Mouse (Mus musculus): Measurements from ENCODE around the gene Prdx2. TPM values are rescaled to one million over a fixed set of nuclear protein-coding genes. Genes with fewer than 3 reads are reported as not detected.

The Prdx2 gene
- 267 and 279 TPM in 2 replicates for polyA plus RNA-seq (2012; ENCODE audit: insufficient read depth, insufficient read length, missing spikeins)

DNA sequence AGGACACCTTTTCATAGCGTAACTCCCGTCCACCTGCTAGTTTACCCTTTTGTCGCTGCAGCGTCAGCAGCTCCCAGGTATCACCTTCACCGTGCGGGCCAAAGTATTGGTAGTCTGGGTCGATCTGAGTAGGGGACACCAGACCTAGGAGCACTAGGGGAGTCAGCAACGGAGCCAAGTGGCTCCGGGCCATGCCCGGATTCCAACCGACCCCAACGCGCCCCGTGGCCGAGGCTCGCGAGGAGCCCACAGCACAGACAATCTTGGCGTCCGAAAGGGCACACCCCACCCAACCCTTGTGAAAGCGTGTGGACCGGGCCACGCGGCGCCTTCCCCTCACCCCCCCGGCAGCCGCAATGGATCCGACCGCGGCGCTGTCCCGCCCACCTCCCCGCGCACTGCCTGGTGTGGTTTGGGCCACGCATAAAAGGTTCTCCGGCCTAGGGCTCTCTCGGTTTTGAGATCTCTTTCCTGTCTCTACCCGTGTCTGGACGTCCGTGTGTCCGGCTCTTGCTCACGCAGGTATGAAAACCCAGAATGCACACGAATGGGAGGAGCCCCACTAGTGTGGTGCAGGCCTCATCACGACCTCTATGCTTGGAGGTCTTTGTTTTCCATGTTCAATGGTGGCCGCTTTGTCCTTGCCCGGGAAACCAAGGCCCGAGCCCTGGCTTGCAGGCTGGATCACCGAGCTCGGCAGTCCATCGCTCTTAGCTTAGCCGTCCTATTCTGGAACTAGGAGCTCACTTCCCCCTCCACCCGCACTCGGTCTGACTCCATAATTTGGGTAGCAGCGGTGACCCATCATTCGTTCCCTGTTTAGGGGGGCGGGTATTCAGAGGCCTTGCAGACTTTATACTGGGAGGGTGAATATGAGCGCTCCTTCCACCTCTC, at the start of gene Prdx2, which contains the start of the genes Gm49661 and Rnaseh2a:
Gene Prdx2 (plus strand): TSS at position 347 of the 894 bp plus-strand sequence.
Gene Gm49661 (minus strand): TSS at position 193 of the 894 bp plus-strand sequence.
Gene Rnaseh2a (minus strand): TSS at position 527 of the 894 bp plus-strand sequence.
- TF ChIP-seq CTCF (IDR thresholded peaks at IDR 0.05; ENCODE audit: low read depth, low read length): no peak
- TF ChIP-seq POLR2A (IDR thresholded peaks at IDR 0.05; ENCODE audit: borderline replicate concordance, low read depth, low read length): peak; percentile 85; the same call in 1 of the 2 replicates
- Histone ChIP-seq H3K27ac (ENCODE audit: insufficient read depth, low read depth, low read length) (peak within 1 kb of the TSS; percentile 87), H3K4me1 (ENCODE audit: control insufficient read depth, insufficient read depth, low read length) (peaks cover 22% of the 10 kb centered on the region), H3K4me3 (ENCODE audit: insufficient read depth, low read length) (peak within 1 kb of the TSS; percentile 80)

DNA sequence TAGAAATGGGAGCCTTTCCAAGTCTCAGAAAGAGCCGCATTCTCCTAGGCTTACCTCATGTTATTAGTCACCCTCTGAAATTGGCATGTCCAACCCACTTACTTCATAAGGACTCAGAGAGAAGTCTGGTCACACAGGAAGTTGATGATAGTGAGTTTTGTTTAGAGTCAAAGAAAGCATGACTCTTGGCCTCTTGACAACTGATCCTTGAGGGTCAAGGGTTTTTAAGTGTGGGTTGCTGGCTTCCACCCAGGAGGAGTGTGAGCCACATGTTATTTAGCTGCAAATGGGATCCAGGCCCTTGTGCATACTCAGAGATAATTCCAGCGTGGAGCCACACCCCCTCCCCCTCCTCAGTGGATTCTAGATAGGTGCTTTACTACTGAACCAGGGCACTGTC, 47.8 kb upstream of the Prdx2 start:
- H3K4me1 ChIP-seq (ENCODE audit: control insufficient read depth, insufficient read depth, low read length): peaks cover 15% of the 10 kb centered on the region
- H3K27ac ChIP-seq (ENCODE audit: insufficient read depth, low read depth, low read length): no peak overlapping the region
- TF ChIP-seq CTCF (IDR thresholded peaks at IDR 0.05; ENCODE audit: low read depth, low read length) (no peak), POLR2A (IDR thresholded peaks at IDR 0.05; ENCODE audit: borderline replicate concordance, low read depth, low read length) (no peak)
- no peak overlapping the region for H3K4me3 ChIP-seq (ENCODE audit: insufficient read depth, low read length)

DNA sequence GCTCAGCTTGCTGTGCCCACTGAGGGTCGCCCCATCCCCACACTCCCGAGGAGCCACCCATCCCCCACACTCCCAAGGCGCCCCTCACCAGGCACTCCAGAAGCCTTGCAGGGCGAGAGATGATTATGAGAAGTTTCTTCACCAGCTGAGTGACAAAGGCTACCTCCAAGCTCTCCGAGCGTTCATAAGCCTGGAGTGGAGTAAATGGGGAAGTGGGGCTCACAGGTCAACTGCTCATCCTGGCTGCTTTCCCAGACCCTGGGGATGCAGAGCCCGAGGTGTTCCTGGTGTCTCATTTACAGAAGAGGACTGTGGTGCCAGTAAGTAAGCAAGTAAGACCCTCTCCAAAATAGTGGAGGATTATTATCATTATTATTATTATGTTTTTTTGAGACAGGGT, 43.8 kb upstream of the Prdx2 start:
- peaks cover 15% of the 10 kb centered on the region for H3K4me1 ChIP-seq (ENCODE audit: control insufficient read depth, insufficient read depth, low read length)
- no peak overlapping the region for H3K27ac ChIP-seq (ENCODE audit: insufficient read depth, low read depth, low read length)
- H3K4me3 ChIP-seq (ENCODE audit: insufficient read depth, low read length): no peak overlapping the region
- TF ChIP-seq POLR2A (IDR thresholded peaks at IDR 0.05; ENCODE audit: borderline replicate concordance, low read depth, low read length) (no peak), CTCF (IDR thresholded peaks at IDR 0.05; ENCODE audit: low read depth, low read length) (no peak)

DNA sequence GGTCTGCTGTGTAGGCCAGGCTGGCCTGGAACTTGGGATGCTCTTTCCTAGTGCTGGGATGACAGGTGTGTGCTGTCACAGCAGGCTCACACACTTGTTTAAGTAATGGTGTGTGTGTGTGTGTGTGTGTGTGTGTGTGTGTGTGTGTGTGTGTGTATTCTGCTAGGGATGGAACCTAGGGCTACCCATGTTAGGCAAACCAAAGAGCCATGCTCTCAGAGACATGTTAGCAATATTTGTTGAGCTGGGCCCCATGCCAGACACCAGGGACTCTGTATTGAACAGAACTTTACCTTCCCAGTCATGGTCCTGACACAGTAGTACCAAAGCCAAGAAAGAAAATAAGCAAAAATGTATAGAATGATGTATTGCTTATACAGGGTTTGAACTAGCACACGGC, 41.9 kb upstream of the Prdx2 start:
- no peak overlapping the region for H3K27ac ChIP-seq (ENCODE audit: insufficient read depth, low read depth, low read length)
- peaks cover 7% of the 10 kb centered on the region for H3K4me1 ChIP-seq (ENCODE audit: control insufficient read depth, insufficient read depth, low read length)
- TF ChIP-seq POLR2A (IDR thresholded peaks at IDR 0.05; ENCODE audit: borderline replicate concordance, low read depth, low read length): no peak
- TF ChIP-seq CTCF (IDR thresholded peaks at IDR 0.05; ENCODE audit: low read depth, low read length): no peak
- H3K4me3 ChIP-seq (ENCODE audit: insufficient read depth, low read length): no peak overlapping the region

DNA sequence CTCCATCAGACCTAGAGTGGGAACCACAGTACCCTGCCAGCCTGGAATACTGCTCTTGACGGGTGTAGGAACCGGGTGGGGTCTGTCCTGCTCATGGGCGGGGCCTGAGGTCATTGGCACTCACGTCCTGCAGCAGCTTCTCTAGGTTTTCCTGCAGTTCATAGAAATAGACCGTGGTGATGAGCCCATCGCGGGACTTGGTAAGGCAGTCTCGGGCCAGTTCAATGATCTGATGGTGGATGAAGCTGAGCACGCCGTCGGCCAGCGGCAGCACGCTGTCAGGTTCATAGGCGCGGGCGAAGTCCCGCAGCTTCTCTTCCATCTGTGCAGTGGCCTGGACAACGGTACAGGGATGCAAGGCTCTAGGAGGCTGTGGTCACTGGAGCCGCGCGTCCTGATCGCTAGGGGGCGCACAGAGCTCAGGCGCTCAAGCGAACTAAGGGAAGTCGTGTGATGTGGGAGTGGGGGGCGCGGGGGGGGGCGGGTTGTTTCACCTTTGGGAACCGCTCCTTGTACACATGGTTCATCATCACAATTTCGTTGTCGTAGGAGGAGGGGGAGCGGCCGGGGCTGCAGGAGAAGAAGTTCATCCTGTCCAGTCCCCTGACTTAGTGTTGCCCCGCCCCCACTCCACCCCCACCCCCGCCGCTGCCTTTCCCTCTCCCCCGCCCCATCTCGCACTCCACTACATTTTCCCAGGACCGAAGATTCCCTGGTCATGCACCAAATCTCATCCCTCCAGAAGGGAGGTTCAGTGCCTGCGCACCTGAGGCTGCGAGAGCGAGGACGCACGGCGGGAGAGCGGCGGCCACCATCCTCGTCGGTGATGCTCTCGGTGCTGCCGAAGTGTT, 40.7 kb upstream of the Prdx2 start:
- Histone ChIP-seq H3K27ac (ENCODE audit: insufficient read depth, low read depth, low read length) (no peak overlapping the region), H3K4me3 (ENCODE audit: insufficient read depth, low read length) (no peak overlapping the region), H3K4me1 (ENCODE audit: control insufficient read depth, insufficient read depth, low read length) (peaks cover 7% of the 10 kb centered on the region)
- no peak for TF ChIP-seq POLR2A (IDR thresholded peaks at IDR 0.05; ENCODE audit: borderline replicate concordance, low read depth, low read length)
- TF ChIP-seq CTCF (IDR thresholded peaks at IDR 0.05; ENCODE audit: low read depth, low read length): peak; percentile 61; the same call in 1 of the 2 replicates

DNA sequence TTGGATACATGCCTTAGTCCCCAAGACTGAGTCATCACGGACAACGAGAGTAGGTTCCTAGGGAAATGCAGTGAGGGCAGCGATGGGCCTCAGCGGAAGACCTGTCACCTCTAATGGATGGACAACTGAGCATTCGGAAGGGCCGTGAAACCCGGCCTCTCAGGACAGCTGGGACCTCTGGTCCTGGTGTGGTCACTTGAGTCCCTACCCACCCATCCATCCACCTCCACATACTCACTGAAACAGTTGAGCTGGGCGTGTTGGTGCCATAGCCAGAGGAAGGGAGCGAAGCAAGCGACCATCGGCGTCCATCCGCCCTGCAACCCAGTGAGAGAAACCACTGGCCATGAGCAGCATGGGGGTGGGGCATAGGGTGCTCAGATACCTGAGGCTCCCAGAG, 38.8 kb upstream of the Prdx2 start:
- H3K4me3 ChIP-seq (ENCODE audit: insufficient read depth, low read length): no peak overlapping the region
- no peak overlapping the region for H3K27ac ChIP-seq (ENCODE audit: insufficient read depth, low read depth, low read length)
- TF ChIP-seq CTCF (IDR thresholded peaks at IDR 0.05; ENCODE audit: low read depth, low read length): no peak
- no peak for TF ChIP-seq POLR2A (IDR thresholded peaks at IDR 0.05; ENCODE audit: borderline replicate concordance, low read depth, low read length)
- H3K4me1 ChIP-seq (ENCODE audit: control insufficient read depth, insufficient read depth, low read length): 0 out of 2 replicates have a peak, but pooled peaks cover under 1% of the 10 kb centered on the region

DNA sequence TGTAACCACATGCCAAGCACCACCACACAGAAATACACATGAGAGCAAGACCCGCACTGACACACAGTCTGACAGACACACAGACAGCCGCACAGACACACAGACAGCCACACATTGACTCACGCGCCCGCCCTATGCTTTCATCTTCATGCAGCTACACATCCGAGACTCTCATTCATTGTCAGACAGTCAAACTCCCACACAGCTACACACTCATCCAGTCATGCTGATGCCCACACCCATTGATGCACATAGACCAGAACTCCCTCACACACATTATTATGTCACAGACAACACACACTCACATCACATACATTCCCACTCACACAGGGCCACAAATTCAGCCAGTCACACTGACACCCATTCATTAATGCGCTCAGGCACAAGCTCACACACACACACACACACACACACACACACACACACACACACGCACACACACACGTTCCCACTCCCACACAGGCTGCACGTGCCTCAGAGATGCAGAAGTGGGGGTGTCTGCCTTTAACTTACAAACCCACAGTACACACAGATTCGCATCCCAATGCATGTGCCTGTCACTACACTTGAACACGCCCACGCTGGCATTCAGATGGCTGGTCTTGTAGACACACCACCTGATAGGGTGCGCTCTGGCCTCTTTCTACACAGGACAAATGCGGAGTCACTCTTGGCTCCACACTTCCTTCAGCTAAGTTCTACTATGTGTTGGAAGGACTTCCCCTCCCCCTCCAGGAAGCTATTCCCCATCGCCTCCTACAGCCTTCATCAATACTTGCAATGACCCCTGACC, 35.4 kb upstream of the Prdx2 start:
- TF ChIP-seq CTCF (IDR thresholded peaks at IDR 0.05; ENCODE audit: low read depth, low read length) (no peak), POLR2A (IDR thresholded peaks at IDR 0.05; ENCODE audit: borderline replicate concordance, low read depth, low read length) (no peak)
- no peaks in the 10 kb centered on the region for H3K4me1 ChIP-seq (ENCODE audit: control insufficient read depth, insufficient read depth, low read length)
- H3K4me3 ChIP-seq (ENCODE audit: insufficient read depth, low read length): no peak overlapping the region
- H3K27ac ChIP-seq (ENCODE audit: insufficient read depth, low read depth, low read length): no peak overlapping the region

DNA sequence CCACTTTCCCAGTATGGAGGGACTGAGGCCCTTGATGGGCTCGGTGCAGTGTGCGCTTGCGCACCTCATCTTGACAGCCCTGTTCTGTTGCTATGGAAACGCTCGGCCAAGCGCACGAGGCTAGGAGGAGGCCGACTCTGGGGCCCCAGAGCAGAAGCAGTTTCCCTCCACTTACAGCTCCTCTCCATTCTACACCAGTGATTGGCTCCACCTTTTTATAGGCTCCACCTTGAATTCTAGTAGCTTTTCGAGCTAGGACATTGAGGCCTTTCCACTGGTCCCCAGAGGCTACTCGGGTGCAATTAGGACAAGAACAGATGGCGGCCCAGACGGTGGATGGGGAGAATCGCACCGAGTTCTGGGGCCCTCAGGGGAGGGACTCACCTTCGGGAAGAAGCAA, 34.5 kb upstream of the Prdx2 start:
- H3K27ac ChIP-seq (ENCODE audit: insufficient read depth, low read depth, low read length): no peak overlapping the region
- TF ChIP-seq POLR2A (IDR thresholded peaks at IDR 0.05; ENCODE audit: borderline replicate concordance, low read depth, low read length) (no peak), CTCF (IDR thresholded peaks at IDR 0.05; ENCODE audit: low read depth, low read length) (no peak)
- H3K4me3 ChIP-seq (ENCODE audit: insufficient read depth, low read length): no peak overlapping the region
- H3K4me1 ChIP-seq (ENCODE audit: control insufficient read depth, insufficient read depth, low read length): no peaks in the 10 kb centered on the region

DNA sequence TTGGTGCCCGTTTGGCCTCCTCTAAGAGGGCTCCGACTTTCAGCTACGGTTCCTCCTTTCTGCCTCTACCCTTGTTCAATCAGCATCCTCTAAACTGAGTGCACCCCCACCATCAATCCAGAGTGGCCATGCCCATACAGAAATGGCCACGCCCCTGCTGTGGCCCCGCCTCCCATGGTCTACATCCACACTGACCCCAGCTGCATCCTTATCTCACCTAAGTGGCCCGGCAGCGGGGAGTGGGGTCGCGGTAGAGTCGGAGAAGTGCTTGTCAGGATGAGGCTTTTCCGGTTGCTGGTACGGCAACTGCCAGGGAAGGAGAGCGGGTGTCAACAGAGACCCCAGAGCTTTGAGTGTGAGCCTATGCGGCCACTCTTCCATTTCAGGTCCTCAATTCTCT, 33.9 kb upstream of the Prdx2 start:
- Histone ChIP-seq H3K27ac (ENCODE audit: insufficient read depth, low read depth, low read length) (no peak overlapping the region), H3K4me1 (ENCODE audit: control insufficient read depth, insufficient read depth, low read length) (no peaks in the 10 kb centered on the region), H3K4me3 (ENCODE audit: insufficient read depth, low read length) (no peak overlapping the region)
- no peak for TF ChIP-seq CTCF (IDR thresholded peaks at IDR 0.05; ENCODE audit: low read depth, low read length)
- TF ChIP-seq POLR2A (IDR thresholded peaks at IDR 0.05; ENCODE audit: borderline replicate concordance, low read depth, low read length): no peak

Measured in bone marrow macrophage, adult 2 months (primary cell).